Mouse (Mus musculus) small intestine, adult 2 months (tissue): ENCODE measurements around the gene Wdr63.

ENCODE experiments used
- CTCF ChIP-seq: fragments of 200-500 bp; IDR thresholded peaks from 2 replicates; pipeline ENCODE4 v1.5.1; 2012; ENCODE audit warnings: low read depth, mild to moderate bottlenecking, control low read depth, inconsistent platforms, low read length, moderate library complexity, mixed read lengths; ENCODE audit not compliant: insufficient replicate concordance, insufficient read length; ENCODE audit errors: extremely low read depth
- POLR2A ChIP-seq: fragments of 200-500 bp; IDR thresholded peaks from 2 replicates; pipeline ENCODE4 v1.6.1; 2012; ENCODE audit warnings: low read depth, mild to moderate bottlenecking, control low read depth, inconsistent platforms, low read length, moderate library complexity

DNA sequence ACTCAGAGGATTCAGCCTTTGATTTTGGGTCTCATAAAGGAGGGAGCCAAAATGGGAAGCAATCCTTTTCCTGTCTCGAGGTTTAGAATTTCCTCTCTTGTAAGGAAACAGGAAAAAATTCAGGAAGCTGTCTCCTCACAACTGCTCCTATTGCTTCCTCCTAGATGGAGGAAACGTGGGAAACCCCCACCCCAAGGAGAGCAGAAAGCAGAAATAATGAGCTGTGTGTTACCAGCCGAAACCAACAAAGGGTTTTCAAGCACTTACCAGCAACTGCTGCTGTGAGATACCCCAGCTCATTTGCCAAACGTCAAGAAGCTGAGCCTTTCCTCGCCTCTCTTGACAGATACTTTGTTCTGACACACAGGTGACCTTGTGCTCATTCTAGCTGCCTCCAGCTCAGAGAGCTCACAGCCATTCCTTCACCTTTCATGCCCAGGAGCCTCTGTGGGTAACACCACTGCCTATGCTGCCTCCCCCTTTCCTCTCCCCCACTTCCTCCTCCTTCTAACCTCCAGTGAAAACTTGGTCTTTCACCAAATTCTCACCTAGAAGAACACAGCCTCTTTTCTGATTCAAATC, 77.6 kb downstream of the Wdr63 start:
- TF ChIP-seq POLR2A (no peak), CTCF (no peak)
